Mouse (Mus musculus): Measurements from ENCODE around the gene Ubn2.
"Not testable (repeated sequence)": the region's sequence is repeated elsewhere in the genome, so short reads cannot be mapped to it uniquely, and the experiment has no call there.

Ubn2 gene

DNA sequence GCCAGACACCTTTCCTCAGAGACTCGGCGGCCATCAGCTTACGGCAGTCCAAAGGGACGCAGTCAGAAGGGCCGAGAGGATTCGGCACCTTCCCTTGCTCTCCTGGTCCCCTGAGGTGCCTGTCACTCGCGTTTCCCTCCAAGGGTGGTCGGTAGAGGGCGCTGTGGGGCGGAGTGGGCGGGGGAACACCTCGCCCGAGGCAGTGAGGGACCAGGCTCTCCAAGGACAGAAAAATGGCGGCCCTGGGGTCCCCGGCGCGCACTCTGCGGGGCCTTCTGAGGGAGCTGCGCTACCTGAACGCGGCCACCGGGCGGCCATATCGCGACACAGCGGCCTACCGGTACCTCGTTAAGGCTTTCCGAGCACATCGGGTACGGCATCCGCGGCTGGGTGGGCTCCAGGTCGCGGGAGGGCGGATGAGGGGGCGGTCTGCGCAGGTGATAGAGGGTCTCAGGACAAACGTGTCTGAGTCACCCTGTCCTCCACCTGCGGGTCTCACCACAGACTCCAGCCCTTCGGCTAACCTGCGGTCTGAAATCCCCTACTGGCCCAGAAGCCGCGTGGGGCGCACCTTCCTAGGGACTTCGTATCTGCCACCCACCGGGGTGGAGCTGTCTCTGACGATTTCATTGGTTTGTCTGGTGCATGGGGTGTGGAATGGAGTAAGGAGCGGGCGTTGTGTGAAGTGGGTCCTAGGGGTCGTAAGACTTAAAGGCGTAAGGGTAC is 101.1 kb downstream of the Ubn2 start:
- peak; percentile 100 for DNase-seq

DNA sequence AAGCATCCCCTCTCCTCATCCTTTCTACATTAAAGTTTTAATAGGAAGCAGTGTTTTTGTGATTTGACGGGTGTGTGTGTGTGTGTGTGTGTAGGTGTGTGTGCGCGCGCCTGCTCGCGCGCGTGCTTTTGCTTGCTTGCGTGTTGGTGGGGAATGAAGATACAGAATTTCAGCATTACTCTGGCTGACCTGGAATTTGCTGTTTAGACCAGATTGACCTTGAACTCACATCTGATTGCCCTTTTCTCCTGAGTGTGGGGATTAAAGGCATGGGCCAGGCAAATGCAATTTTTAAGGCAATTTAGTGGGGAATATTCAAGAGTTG is 101.6 kb downstream of the Ubn2 start:
- no peak for DNase-seq

DNA sequence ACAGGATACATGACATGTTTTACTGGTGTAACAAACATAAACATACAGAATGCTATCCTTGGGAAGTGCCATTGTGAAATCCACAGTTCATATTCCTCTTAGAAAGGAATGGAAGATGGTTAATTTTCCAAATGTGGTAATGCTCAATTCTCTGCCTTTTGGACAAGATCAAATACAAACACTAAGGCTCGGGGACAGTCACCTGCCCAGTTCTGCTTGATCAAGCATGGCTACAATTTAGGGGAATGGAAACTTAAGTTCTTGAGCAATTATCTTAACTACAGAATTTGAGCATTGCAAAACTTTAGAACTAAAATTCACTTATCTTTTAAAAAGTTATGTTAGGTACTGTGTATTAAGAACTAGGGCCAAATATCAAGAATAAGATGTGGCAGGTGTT is 102.0 kb downstream of the Ubn2 start:
- DNase-seq = no peak

GRCm38 (mm10) chr6:38544141-38544540 is 110.4 kb downstream of the Ubn2 start:
- not testable (repeated sequence) for DNase-seq

GRCm38 (mm10) chr6:38547005-38547404 is 113.3 kb downstream of the Ubn2 start:
- not testable (repeated sequence) for DNase-seq

DNA sequence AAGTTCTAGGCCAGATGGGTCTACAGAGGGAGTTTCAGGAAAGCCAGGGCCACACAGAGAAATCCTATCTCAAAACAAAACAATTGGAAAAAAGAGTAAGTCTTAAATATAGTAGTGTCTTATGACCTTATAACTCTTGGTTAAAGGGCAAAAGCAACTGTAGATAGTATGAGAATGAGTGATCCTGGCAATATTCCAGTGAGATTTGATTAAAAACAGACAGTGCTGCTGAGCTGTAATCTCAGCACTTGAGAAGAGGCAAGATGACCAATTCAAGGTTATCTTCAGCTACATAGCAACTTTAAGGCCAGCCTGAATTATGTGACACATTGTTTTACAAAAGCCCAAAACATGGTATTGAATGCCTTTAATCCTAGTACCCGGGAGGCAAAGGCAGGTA is 114.0 kb downstream of the Ubn2 start:
- DNase-seq = no peak

- DNase-seq = not testable (repeated sequence)
Observed at GRCm38 (mm10) chr6:38548595-38548994, 114.8 kb downstream of the Ubn2 start.

GRCm38 (mm10) chr6:38549840-38550239 is 116.1 kb downstream of the Ubn2 start:
- not testable (repeated sequence) for DNase-seq

- no peak for DNase-seq
Observed at GRCm38 (mm10) chr6:38550250-38551061, 116.7 kb downstream of the Ubn2 start.

DNA sequence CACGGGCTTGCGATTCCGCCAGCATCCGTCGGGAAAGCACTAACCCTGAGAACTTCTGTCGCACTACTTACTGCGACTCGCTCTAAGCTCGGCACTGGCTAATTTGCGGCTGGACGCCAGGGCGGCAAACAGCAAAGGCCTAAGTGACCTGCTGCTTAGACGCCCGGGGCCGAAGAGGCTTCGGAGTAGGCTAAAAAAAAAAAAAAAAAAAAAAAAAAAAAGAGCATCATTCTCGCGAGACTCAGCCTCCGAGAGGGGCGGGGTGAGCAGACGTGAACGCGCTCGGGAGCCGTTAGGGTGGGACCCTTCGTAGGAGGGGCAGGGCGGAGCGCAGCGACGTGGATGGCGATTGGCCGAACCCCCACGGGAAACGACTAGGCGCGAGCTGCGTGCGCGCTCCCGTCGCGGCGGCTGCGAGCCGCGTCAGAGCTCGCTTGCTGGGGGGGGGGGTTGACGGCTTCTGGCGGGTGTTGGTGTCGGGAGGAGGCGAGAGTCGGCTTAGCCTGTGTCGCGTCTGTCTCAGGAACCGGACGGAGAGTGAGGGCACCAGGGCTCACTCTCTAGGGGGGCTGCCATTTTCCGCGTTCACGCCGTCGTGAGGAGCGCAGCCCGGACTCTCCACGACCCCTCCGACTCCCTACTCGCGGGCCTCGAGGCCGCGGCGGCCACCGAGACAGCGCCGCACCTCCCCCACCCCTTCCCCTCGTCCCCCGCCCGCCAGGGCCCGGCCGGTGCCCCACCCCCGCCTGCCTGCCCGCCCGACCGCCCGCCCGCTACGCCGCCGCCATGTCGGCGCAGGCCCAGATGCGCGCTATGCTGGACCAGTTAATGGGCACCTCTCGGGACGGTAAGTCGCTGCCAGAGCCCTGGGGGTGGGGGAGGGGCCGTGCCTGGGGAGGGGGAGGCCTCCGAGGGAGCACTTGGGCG is 117.6 kb downstream of the Ubn2 start, which contains the start of gene Luc7l2:
Gene Luc7l2, plus strand, starts transcription at position 273 of the 927 bp plus-strand sequence.
- peak; percentile 96 for DNase-seq

DNA sequence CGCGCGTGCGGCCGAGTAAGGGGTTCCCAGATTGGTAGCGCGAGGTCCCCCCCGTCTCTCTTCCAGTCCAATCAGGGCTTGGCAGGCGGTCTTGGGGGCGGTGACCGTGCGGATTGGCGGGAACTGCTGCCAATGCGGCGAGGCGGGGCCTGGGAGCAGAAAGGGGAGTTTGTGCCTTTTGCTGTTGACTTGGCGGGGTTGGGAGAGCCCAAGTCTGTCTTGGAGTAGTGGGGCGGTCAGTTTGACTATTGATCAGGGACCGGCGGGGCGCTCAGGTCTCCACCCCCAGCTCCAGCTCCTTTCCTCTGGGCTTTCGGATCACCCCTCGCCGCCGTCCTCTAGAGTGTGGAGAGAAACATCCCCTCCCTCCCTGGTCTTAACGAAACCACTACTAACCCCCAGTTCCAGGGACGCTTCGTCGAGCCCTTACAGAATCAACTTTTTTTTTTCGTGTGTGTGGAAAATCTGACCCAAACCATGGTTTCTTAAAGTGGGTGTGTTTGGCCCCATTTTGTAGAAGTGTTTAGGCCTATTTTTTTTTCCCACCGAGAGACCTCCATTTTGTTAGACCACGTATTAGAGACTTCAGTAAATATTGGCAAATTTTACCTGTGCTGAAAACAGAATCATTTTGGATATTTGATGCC is 118.4 kb downstream of the Ubn2 start:
- DNase-seq = peak; percentile 97

- DNase-seq = no peak
Observed at GRCm38 (mm10) chr6:38552636-38553000, 118.9 kb downstream of the Ubn2 start.
